Mouse (Mus musculus) neural tube, embryonic 13.5 days (tissue): ENCODE results near the gene Gm815. TPM values are rescaled to one million over a fixed set of nuclear protein-coding genes. Genes with fewer than 3 reads are reported as not detected.

Experiments used
- ATAC-seq: fragments of 200-750 bp; cut with Nextera tagmentation; 2 replicates; pipeline ENCODE4 v1.8.0; 2017; ENCODE audit warnings: low read depth, mild to moderate bottlenecking, moderate TSS enrichment, moderate library complexity
- H3K27ac ChIP-seq: fragments of 300-500 bp; sonication (generic); replicated peaks from 2 replicates; pipeline ENCODE4 v1.5.1; 2015; ENCODE audit warnings: moderate library complexity, mild to moderate bottlenecking, inconsistent platforms
- H3K27me3 ChIP-seq: fragments of 300-500 bp; sonication (generic); 2 replicates; pipeline ENCODE4 v1.6.1; 2015; ENCODE audit warnings: mild to moderate bottlenecking, inconsistent platforms
- H3K36me3 ChIP-seq: fragments of 300-500 bp; sonication (generic); 2 replicates; pipeline ENCODE4 v1.6.1; 2015; ENCODE audit warnings: mild to moderate bottlenecking, inconsistent platforms
- H3K4me1 ChIP-seq: fragments of 300-500 bp; sonication (generic); replicated peaks from 2 replicates; pipeline ENCODE4 v1.6.1; 2015; ENCODE audit warnings: inconsistent platforms
- H3K4me2 ChIP-seq: fragments of 300-500 bp; sonication (generic); 2 replicates; pipeline ENCODE4 v1.6.1; 2015; ENCODE audit warnings: inconsistent platforms, mild to moderate bottlenecking, moderate library complexity
- H3K4me3 ChIP-seq: fragments of 300-500 bp; sonication (generic); 2 replicates; pipeline ENCODE4 v1.5.1; 2015; ENCODE audit warnings: mild to moderate bottlenecking, inconsistent platforms
- H3K9ac ChIP-seq: fragments of 300-500 bp; sonication (generic); 2 replicates; pipeline ENCODE4 v1.6.1; 2015; ENCODE audit warnings: moderate library complexity, mild to moderate bottlenecking, inconsistent platforms
- H3K9me3 ChIP-seq: fragments of 300-500 bp; sonication (generic); 2 replicates; pipeline ENCODE4 v1.6.1; 2016; ENCODE audit warnings: inconsistent platforms
- WGBS: fragments of 180-500 bp; shearing (Covaris S2); methylation state at CpG from one replicate; pipeline ENCODE4 v1.1.7; 2015; 5-methylcytosine and 5-hydroxymethylcytosine counted together
- polyA plus RNA-seq: library from polyadenylated mRNA; unstranded; fragments of >200 nt; fragmentation: Nextera tagmentation; extraction: Ambion mirVana; gene quantifications from 2 replicates; pipeline ENCODE4 v1.2.1, GENCODE M21; 2015

Gm815 gene
- polyA plus RNA-seq, 1 experiment from 2014 or later = not detected

DNA sequence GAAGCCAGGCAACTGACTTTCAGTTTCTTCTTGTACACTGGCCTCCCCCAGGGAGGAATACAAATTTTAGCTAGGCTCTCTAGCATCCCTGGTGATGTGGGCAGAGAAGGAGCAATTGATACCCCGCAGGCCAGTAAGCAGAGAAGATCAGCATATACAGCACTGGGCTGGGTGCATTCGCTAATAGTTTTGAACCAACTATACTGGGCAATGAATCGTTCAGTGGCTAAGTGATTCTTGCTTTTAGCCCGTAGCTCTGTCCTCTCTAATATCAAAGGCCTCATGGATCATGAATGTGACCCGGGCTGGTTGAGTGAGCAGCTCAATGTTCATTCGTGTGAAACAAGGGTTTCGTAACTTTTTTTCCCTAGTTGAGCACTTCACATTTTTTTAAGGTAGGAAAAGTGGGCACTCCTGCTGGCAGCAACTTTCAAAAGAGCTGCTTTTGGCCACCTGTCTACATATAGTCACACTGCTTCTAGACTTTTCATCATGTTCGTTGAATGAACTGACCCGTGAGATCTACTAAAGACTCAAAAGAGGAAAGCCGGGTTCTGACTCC, 3.7 kb upstream of the Gm815 start:
- ATAC-seq = no peak
- no peak overlapping the region for H3K4me2 ChIP-seq
- H3K27ac ChIP-seq = no peak overlapping the region
- no peaks in the 10 kb centered on the region for H3K27me3 ChIP-seq
- peaks cover 7% of the 10 kb centered on the region; the same call in 1 of the 2 replicates for H3K4me1 ChIP-seq
- H3K4me3 ChIP-seq = no peak overlapping the region
- H3K9me3 ChIP-seq = no peaks in the 10 kb centered on the region
- 89% methylated on average over 10 of the region's 10 CpGs for WGBS
- H3K9ac ChIP-seq = no peak overlapping the region
- no peaks in the 10 kb centered on the region for H3K36me3 ChIP-seq

DNA sequence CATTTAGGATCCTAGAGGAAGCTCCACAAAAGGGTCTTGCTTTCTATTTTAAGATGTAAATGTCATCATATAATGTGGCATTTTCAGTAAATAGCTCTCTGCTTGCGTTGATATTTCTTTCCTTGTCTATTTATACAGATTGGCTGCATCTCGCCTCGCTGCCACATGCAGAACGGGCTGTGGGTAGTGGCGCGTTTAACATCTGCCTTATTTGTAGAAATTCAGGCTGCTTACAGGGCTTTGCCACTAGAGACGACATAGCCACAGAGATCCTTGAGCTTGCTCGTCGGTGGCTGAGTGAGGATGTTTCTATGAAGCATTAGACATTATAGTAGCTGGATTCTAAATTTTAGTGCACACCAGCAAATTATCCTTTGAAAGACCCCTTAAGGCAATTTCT, 2.5 kb downstream of the Gm815 start:
- Histone ChIP-seq H3K9me3 (no peaks in the 10 kb centered on the region), H3K27ac (no peak overlapping the region), H3K4me1 (peaks cover 5% of the 10 kb centered on the region; the same call in 1 of the 2 replicates), H3K4me3 (no peak overlapping the region), H3K4me2 (no peak overlapping the region), H3K9ac (no peak overlapping the region), H3K36me3 (no peaks in the 10 kb centered on the region), H3K27me3 (no peaks in the 10 kb centered on the region)
- WGBS = 53% methylated on average over 9 of the region's 9 CpGs
- peak; percentile 83 for ATAC-seq

DNA sequence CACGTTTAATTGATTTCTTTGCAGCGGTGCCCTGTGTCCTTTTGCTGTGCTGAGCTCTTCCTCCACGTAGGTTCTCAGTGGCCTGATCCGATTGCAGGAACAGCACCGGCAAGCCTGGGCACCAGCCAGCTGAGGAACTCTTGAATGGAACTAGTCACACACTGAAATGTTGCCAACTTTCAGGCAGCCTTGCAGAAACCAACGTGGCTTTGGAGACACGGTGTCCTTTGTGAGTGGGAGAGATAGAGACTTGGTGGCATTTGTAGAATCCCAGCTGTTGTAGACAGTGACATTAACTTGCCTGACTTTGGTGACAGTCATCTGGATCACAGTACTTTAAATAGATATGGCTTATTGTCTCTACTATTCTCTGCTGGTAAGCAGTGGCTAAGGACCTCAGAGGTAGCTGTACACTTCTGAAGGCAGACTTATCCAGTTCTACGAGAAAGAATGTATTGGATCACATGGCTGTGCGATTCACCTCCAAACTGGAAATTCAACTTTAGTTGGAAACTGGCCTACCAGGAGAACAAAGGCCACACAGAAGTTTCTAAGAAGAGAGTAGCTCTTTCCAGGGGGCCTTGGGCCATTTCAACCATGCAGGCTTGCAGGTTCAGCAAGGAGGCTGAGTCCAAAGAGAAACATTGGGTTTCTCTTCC, 5.8 kb downstream of the Gm815 start:
- Histone ChIP-seq H3K9ac (no peak overlapping the region), H3K4me3 (no peak overlapping the region), H3K4me2 (no peak overlapping the region), H3K36me3 (no peaks in the 10 kb centered on the region), H3K27ac (no peak overlapping the region), H3K27me3 (no peaks in the 10 kb centered on the region), H3K4me1 (peaks cover 5% of the 10 kb centered on the region; the same call in 1 of the 2 replicates), H3K9me3 (no peaks in the 10 kb centered on the region)
- WGBS = 89% methylated on average over 9 of the region's 9 CpGs
- ATAC-seq = no peak

DNA sequence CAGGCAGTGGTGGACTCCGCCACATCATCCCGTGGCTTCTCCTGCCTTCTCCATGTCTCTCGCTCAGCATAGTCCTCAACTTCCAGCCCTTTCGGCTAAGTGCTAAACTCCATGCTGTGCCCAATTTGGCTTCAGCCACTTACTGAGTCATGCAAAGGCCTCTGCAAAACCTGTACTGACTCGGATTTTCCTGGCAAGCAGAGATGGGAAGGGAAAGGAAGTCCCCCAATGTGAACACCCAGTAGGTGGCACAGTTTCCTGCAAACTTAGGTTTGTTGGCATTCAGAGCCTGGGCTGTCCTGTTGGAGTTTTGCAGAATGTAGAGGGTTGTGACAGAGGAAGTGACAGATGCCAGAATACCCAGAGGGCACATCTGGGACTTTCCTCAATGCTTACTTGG, 7.2 kb downstream of the Gm815 start:
- Histone ChIP-seq H3K4me3 (no peak overlapping the region), H3K36me3 (no peaks in the 10 kb centered on the region), H3K4me1 (peaks cover 5% of the 10 kb centered on the region; the same call in 1 of the 2 replicates), H3K9me3 (no peaks in the 10 kb centered on the region), H3K27ac (no peak overlapping the region), H3K9ac (no peak overlapping the region), H3K27me3 (no peaks in the 10 kb centered on the region), H3K4me2 (no peak overlapping the region)
- WGBS = 83% methylated on average over 5 of the region's 5 CpGs
- ATAC-seq = no peak

DNA sequence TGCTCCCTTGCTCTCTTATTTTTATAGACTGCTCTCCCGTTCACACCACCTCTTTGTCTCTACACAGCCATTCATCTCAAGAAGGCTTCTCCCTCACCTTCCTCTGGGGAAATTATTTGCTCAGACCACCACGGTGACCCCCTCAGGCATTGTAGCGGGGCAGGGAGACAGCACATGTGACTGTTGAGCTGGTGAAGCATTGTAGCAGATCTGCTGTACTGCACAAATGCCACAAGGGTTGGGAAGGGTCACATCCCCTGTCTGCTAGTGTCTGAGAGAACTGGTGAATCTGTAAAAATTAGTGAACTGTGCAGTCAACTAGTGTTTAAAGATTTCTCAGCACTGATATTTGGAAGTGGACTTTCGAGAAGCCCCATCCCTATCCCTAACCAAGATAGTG, 16.5 kb downstream of the Gm815 start:
- no peak for ATAC-seq

DNA sequence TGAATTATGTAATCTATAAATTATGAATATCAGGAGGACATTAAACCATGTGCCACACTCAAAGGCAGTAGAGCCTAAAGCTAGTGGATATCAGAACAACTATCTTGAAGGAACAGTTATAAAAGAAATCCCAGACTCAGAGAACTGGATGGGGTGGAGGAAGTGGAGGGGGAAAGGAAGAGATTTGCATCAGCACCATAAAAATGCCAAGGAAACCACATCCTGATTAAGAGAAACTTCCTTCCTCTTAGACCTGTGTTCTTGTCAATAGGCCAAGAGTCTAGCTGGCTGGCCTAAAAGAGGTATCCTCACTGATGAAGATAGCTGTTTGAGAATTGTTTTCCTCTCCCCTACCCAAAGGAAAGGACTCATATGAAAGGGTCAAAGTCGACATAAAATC, 28.6 kb downstream of the Gm815 start:
- Histone ChIP-seq H3K9ac (no peak overlapping the region), H3K4me1 (no peaks in the 10 kb centered on the region), H3K4me2 (no peak overlapping the region), H3K4me3 (no peak overlapping the region), H3K27ac (no peak overlapping the region), H3K9me3 (no peaks in the 10 kb centered on the region), H3K36me3 (no peaks in the 10 kb centered on the region), H3K27me3 (no peaks in the 10 kb centered on the region)
- ATAC-seq = no peak
- WGBS = 70% methylated on average over 1 of the region's 1 CpGs

More for the DNA sequence above, 16.5 kb downstream of the Gm815 start:
- Histone ChIP-seq H3K36me3 (no peaks in the 10 kb centered on the region), H3K4me3 (no peak overlapping the region), H3K4me1 (no peaks in the 10 kb centered on the region), H3K27me3 (no peaks in the 10 kb centered on the region), H3K4me2 (no peak overlapping the region), H3K27ac (no peak overlapping the region), H3K9me3 (no peaks in the 10 kb centered on the region), H3K9ac (no peak overlapping the region)
- 42% methylated on average over 4 of the region's 4 CpGs for WGBS

DNA sequence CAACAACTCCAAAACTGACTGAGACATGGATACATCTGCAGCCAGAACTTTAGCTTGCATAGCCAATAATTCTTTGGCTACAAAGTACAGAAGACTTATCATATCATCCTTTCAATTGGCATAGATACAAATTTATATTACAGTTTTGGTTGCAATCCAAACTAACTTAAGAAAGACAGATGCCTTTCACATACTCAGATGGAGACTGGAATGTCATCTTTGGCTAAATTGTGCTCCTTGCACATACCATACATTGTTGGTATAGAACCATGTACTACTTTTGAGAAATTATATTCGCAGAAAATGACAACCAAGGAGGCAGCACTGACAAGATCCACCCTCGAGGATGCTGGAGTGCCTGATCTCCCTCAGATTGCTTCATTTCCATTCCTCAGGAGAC, 35.1 kb downstream of the Gm815 start:
- no peaks in the 10 kb centered on the region for H3K4me1 ChIP-seq
- H3K9me3 ChIP-seq = no peaks in the 10 kb centered on the region
- ATAC-seq = no peak
- no peaks in the 10 kb centered on the region for H3K27me3 ChIP-seq
- 74% methylated on average over 2 of the region's 2 CpGs for WGBS
- no peaks in the 10 kb centered on the region for H3K36me3 ChIP-seq
- no peak overlapping the region for H3K4me3 ChIP-seq
- no peak overlapping the region for H3K9ac ChIP-seq
- H3K27ac ChIP-seq = no peak overlapping the region
- no peak overlapping the region for H3K4me2 ChIP-seq

DNA sequence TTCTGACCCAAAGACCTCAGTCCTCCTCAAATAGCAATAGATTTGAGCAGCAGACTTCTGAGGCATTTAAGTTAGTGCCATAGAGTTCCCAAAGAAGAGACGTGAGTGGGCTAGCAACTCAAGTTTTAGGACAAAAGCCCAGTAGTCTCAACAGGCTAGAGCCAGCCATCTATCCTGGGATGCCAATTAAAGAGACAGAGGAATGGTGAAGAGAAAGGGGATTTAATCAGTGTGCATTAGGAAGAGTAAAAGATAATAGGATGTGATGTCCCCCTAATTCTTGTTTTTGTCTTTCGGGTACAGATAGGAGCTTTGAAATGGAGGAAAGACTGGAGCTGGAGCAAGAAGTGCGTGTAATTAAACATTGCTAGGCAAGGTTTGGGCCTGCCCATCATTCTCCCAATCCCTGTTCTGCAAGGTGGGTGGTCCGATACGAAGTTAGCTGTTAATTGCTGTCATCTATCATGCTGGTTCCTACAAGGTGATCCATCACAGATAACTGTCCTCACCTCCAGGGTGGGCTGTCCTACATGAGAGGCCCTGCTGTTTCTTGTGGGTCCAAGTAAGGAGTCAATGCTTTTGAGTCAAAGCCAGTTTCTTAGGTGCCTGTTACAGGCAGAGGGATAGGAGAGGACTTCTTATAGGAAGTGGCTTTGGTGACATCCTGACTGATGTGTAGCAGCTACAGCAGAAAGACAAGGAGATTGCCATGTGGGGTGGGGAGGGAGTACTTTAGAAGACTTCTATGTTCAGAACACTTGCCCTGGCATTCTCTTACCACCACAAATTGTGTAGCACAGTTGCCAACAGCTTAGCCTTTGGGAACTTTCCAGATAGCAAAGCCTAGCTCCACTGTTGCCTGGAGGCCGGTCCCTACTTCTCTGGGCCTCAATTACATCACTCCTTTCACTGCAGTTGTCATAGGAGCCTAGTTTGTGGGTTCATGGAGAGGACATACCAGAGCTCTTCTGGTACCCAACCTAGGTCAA, 44.9 kb downstream of the Gm815 start:
- Histone ChIP-seq H3K4me3 (no peak overlapping the region), H3K4me1 (no peaks in the 10 kb centered on the region), H3K9me3 (no peaks in the 10 kb centered on the region), H3K4me2 (no peak overlapping the region), H3K9ac (no peak overlapping the region), H3K36me3 (no peaks in the 10 kb centered on the region), H3K27ac (no peak overlapping the region), H3K27me3 (no peaks in the 10 kb centered on the region)
- WGBS = 31% methylated on average over 6 of the region's 6 CpGs
- ATAC-seq = peak; percentile 69

DNA sequence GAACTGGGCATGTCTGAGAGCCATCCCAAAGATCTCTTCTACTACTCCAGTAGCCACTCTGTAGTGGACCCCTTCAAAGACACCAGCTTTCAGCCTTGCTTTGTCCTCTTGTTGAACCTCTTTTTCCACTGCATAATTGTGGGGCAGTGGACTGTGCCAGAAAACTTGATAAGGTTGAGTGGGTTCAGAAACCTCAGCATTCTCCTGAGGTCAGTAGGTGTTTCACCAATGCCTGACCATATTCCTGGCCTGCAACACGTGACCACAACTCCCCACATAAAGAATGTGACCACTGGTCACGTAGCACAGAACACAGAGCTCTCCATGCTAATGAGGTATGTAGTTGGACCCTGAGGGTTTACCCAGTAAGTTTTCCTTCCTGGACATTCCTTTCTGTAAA, 48.5 kb downstream of the Gm815 start:
- no peak overlapping the region for H3K4me3 ChIP-seq
- H3K36me3 ChIP-seq = no peaks in the 10 kb centered on the region
- no peak overlapping the region for H3K27ac ChIP-seq
- no peaks in the 10 kb centered on the region for H3K9me3 ChIP-seq
- H3K27me3 ChIP-seq = no peaks in the 10 kb centered on the region
- H3K4me1 ChIP-seq = 0 out of 2 replicates have a peak, but pooled peaks cover 3% of the 10 kb centered on the region
- no peak overlapping the region for H3K4me2 ChIP-seq
- H3K9ac ChIP-seq = no peak overlapping the region
- ATAC-seq = no peak
- 89% methylated on average over 2 of the region's 2 CpGs for WGBS
